Mouse (Mus musculus) kidney, embryonic 14.5 days (tissue): ENCODE measurements around the gene Exoc4. TPM values are rescaled to one million over a fixed set of nuclear protein-coding genes. Genes with fewer than 3 reads are reported as not detected.

Experiments used
- ATAC-seq: fragments of 200-750 bp; cut with Nextera tagmentation; 2 replicates; pipeline ENCODE4 v1.8.0; 2017; ENCODE audit warnings: moderate number of reproducible peaks, mild to moderate bottlenecking, moderate TSS enrichment, moderate library complexity; ENCODE audit not compliant: low FRiP score, low TSS enrichment
- H3K27ac ChIP-seq: fragments of 300-500 bp; sonication (generic); 2 replicates; pipeline ENCODE4 v1.5.1; 2014; ENCODE audit warnings: low read depth, mild to moderate bottlenecking, low read length, moderate library complexity, mixed read lengths
- H3K27me3 ChIP-seq: fragments of 300-500 bp; sonication (generic); 2 replicates; pipeline ENCODE4 v1.6.1; 2014; ENCODE audit warnings: mild to moderate bottlenecking, low read length; ENCODE audit not compliant: control insufficient read depth, insufficient read depth
- H3K36me3 ChIP-seq: fragments of 300-500 bp; sonication (generic); 2 replicates; pipeline ENCODE4 v1.6.1; 2014; ENCODE audit warnings: low read length, mixed read lengths; ENCODE audit not compliant: control insufficient read depth, insufficient read depth
- H3K4me1 ChIP-seq: fragments of 300-500 bp; sonication (generic); 2 replicates; pipeline ENCODE4 v1.6.1; 2014; ENCODE audit warnings: low read length, mixed read lengths; ENCODE audit not compliant: control insufficient read depth, insufficient read depth
- H3K4me2 ChIP-seq: fragments of 300-500 bp; sonication (generic); replicated peaks from 2 replicates; pipeline ENCODE4 v1.6.1; 2014; ENCODE audit warnings: low read depth, mild to moderate bottlenecking, low read length
- H3K4me3 ChIP-seq: fragments of 300-500 bp; sonication (generic); 2 replicates; pipeline ENCODE4 v1.5.1; 2014; ENCODE audit warnings: mild to moderate bottlenecking, low read length
- H3K9ac ChIP-seq: fragments of 300-500 bp; sonication (generic); 2 replicates; pipeline ENCODE4 v1.6.1; 2014; ENCODE audit warnings: low read depth, mild to moderate bottlenecking, low read length, moderate library complexity
- H3K9me3 ChIP-seq: fragments of 300-500 bp; sonication (generic); 2 replicates; pipeline ENCODE4 v1.6.1; 2016; ENCODE audit warnings: low read length; ENCODE audit not compliant: control insufficient read depth
- WGBS: fragments of 180-500 bp; shearing (Covaris S2); extraction: QIAGEN DNeasy Blood & Tissue Kit; methylation state at CpG from one replicate; pipeline ENCODE4 v1.1.7; 2014; 5-methylcytosine and 5-hydroxymethylcytosine counted together
- polyA plus RNA-seq: library from polyadenylated mRNA; unstranded; fragments of >200 nt; fragmentation: Nextera tagmentation; extraction: Ambion mirVana; gene quantifications from 2 replicates; pipeline ENCODE4 v1.2.1, GENCODE M21; 2014

Exoc4 gene
- polyA plus RNA-seq, 1 experiment from 2014 or later = 31.5 TPM

DNA sequence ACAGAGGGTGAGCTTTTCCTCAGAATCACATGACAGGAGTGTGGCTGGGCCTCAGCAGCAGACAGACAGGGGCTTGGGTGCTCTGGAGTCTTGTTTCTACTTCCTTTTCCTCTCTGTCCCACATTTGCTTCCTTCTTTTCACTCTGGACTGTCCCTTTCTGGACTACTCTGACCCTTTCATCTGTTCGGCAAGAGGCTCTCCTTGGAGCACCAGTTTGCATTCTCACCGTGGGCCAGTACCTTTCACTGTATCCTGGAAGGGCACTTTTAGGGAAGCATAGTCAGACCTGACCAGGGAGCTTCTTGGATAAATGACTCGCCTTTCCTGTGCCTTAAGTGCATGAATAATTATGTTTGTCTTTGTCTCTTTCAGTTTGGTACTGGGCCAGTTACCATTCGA, 266.5 kb downstream of the Exoc4 start:
- Histone ChIP-seq H3K9ac (no peak overlapping the region), H3K4me2 (no peak overlapping the region), H3K4me3 (no peak overlapping the region), H3K9me3 (no peaks in the 10 kb centered on the region), H3K27me3 (no peaks in the 10 kb centered on the region), H3K4me1 (no peaks in the 10 kb centered on the region), H3K36me3 (no peaks in the 10 kb centered on the region), H3K27ac (no peak overlapping the region)
- 51% methylated on average over 4 of the region's 4 CpGs for WGBS
- no peak for ATAC-seq

DNA sequence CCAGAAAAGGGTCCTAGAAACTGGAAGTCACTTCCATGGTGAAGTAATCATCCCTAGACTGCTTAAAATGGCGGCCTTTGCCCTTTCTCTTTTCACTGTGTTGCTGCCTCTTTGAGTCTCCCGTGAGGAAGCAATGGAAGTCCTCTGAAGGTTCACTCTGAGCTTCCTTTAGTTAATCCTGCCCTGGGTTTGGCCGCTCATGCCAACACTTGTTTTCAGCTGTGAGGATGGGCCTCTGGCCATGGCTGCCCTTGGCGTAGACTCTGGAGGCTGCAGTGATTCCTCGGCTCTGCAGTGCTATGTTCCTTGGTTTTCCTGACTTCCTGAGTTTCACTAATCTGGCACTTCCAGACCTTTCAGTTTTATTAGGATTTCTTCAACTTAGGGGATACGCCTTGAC, 267.9 kb downstream of the Exoc4 start:
- no peaks in the 10 kb centered on the region for H3K27me3 ChIP-seq
- no peak overlapping the region for H3K4me2 ChIP-seq
- ATAC-seq = no peak
- H3K27ac ChIP-seq = no peak overlapping the region
- H3K36me3 ChIP-seq = no peaks in the 10 kb centered on the region
- 94% methylated on average over 6 of the region's 6 CpGs for WGBS
- H3K4me3 ChIP-seq = no peak overlapping the region
- H3K4me1 ChIP-seq = no peaks in the 10 kb centered on the region
- H3K9ac ChIP-seq = no peak overlapping the region
- no peaks in the 10 kb centered on the region for H3K9me3 ChIP-seq

DNA sequence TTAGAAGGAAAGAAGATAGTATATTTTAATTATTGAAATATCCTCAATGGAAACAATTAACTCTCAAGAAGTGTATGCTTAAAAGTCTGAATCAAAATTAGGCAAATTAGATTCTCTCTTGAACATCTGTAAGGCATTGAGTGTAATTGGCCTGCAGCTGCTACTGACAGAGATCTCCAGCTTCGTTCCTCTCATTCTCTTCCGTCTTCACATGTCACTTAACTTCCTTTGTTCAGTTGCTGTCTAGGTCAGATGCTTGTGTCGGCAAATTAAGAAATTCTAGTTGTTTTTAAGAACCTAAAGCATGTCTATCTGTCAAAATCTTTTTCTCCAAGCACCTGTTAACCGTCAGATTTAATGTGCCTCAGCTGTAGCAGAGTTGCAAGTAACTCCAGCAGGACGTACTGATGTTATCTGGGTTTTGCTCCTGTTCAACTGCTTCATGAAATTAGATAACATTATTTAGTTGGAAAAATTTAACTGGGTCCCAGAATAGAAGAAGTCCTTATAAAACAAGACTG, 269.1 kb downstream of the Exoc4 start:
- no peak overlapping the region for H3K27ac ChIP-seq
- ATAC-seq = no peak
- H3K9ac ChIP-seq = no peak overlapping the region
- H3K36me3 ChIP-seq = no peaks in the 10 kb centered on the region
- H3K4me1 ChIP-seq = no peaks in the 10 kb centered on the region
- H3K9me3 ChIP-seq = no peaks in the 10 kb centered on the region
- 22% methylated on average over 5 of the region's 5 CpGs for WGBS
- no peak overlapping the region for H3K4me2 ChIP-seq
- H3K27me3 ChIP-seq = no peaks in the 10 kb centered on the region
- H3K4me3 ChIP-seq = no peak overlapping the region

DNA sequence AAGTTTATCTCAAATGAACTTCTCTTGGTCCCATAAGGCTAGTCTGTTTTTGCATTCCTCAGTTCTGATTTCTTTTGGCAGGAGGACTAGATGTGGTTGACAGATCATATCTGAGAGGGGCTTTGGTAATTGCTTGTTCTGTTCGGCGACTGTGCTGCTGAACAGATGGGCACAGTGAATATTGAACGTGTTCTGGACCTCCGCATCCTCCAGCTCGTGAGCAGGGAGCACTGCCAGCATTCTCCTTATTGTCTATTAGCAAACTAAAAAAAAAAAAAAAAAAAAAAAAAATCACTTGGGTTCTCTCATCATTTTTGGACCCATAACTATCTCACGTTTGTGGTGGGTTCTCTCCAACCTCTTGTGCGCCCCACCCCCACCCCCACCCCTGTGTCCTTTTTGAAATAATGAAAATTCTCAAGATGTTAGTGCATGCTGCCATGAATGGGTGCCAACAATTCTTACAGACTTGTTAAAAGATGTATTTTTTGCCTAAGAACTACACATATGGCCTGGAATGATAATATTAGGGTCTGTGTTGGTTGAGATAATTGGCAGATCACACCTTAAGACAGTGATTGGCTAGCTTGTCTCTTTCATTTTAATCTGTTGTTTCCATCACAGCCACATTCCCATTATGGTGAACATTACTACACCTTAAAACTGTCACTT, 276.9 kb downstream of the Exoc4 start:
- H3K9me3 ChIP-seq = no peaks in the 10 kb centered on the region
- ATAC-seq = no peak
- 89% methylated on average over 7 of the region's 7 CpGs for WGBS
- no peak overlapping the region for H3K27ac ChIP-seq
- H3K4me3 ChIP-seq = no peak overlapping the region
- no peaks in the 10 kb centered on the region for H3K27me3 ChIP-seq
- H3K9ac ChIP-seq = no peak overlapping the region
- no peaks in the 10 kb centered on the region for H3K36me3 ChIP-seq
- H3K4me1 ChIP-seq = no peaks in the 10 kb centered on the region
- no peak overlapping the region for H3K4me2 ChIP-seq

DNA sequence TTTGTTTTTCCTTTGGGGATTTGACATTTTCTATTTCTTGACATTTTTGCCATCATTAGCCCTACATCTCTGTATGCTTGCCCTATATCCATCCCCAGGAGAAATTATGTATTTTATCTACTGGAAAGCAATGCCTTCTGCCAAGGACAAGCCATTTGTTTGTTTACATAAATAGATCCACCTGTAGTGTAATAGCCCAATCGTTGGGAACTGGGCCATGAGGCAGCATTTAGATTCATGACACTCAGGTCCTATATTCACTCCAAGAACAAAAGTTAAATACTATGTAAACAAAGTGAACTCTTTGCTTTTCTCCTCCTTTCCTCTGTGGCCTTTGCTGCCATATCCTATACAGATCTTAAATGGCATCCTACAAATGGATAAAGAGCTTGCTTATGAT, 291.5 kb downstream of the Exoc4 start:
- WGBS = 66% methylated on average over 1 of the region's 1 CpGs
- no peak for ATAC-seq
- Histone ChIP-seq H3K4me1 (no peaks in the 10 kb centered on the region), H3K4me2 (no peak overlapping the region), H3K4me3 (no peak overlapping the region), H3K27ac (no peak overlapping the region), H3K36me3 (no peaks in the 10 kb centered on the region), H3K9me3 (no peaks in the 10 kb centered on the region), H3K27me3 (no peaks in the 10 kb centered on the region), H3K9ac (no peak overlapping the region)

DNA sequence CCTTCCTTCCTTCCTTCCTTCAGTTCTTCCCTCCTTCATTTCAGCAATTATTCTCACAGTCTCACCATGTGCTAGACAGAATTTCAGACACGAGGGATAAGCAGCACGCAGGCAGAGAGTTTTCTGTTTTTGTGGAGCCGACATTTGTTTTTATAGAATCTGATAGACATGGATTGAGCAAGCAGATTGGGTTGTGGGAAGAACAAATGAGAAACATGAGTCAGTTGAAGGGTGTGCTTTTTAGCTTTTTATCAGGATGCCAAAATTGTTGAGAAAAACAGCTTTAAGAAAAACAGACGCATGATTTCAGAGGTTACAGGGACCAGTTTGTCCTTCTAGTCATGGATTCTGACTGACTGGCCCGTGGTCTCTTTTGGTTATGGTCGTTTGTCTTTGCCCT, 293.8 kb downstream of the Exoc4 start:
- no peaks in the 10 kb centered on the region for H3K27me3 ChIP-seq
- H3K36me3 ChIP-seq = no peaks in the 10 kb centered on the region
- no peak overlapping the region for H3K27ac ChIP-seq
- H3K9ac ChIP-seq = no peak overlapping the region
- H3K4me3 ChIP-seq = no peak overlapping the region
- 79% methylated on average over 6 of the region's 6 CpGs for WGBS
- no peaks in the 10 kb centered on the region for H3K4me1 ChIP-seq
- no peaks in the 10 kb centered on the region for H3K9me3 ChIP-seq
- H3K4me2 ChIP-seq = no peak overlapping the region
- ATAC-seq = no peak

DNA sequence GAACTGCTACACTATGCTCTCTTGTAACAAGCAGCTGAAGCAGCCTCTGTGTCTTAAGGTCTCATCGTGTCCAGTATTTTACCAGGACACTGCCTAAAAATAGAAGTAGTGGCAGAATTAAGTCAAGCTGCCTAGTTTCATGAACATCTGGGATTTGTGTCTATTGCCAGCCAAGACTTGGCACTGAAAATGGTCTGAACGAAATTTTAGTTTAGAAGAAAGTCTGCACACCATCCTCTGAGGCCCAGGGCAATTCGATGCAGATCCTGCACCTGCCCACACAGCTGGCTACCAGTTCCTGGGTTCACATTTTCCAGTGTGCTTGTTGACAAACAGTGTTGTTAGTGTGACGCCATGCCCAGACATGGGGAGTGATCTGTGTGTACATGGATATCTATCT, 303.0 kb downstream of the Exoc4 start:
- Histone ChIP-seq H3K27ac (no peak overlapping the region), H3K4me2 (no peak overlapping the region), H3K9me3 (no peaks in the 10 kb centered on the region), H3K36me3 (no peaks in the 10 kb centered on the region), H3K27me3 (no peaks in the 10 kb centered on the region), H3K9ac (no peak overlapping the region), H3K4me3 (no peak overlapping the region), H3K4me1 (no peaks in the 10 kb centered on the region)
- WGBS = 89% methylated on average over 4 of the region's 4 CpGs
- ATAC-seq = no peak

DNA sequence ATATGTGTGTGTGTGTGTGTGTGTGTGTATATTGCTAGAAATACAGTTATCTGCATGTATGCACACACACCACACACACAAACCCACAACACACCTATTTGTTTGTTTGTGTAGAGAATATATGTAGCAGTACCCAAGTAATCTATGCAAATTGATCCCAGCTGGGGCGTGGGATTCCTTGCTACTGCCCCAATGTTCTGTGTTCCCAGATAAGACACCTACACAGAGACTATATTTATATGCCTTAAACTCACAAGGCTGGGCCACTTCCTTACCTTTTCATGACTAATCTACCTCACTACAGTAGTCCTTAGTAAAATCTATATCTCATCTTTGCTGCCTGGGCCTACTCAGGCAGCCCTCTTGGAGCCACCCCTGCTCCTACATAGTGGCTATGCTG, 312.0 kb downstream of the Exoc4 start:
- H3K4me2 ChIP-seq = no peak overlapping the region
- ATAC-seq = no peak
- H3K27me3 ChIP-seq = no peaks in the 10 kb centered on the region
- H3K27ac ChIP-seq = no peak overlapping the region
- 97% methylated on average over 1 of the region's 1 CpGs for WGBS
- no peaks in the 10 kb centered on the region for H3K9me3 ChIP-seq
- H3K36me3 ChIP-seq = no peaks in the 10 kb centered on the region
- 0 out of 2 replicates have a peak, but pooled peaks cover 2% of the 10 kb centered on the region for H3K4me1 ChIP-seq
- no peak overlapping the region for H3K4me3 ChIP-seq
- H3K9ac ChIP-seq = no peak overlapping the region

DNA sequence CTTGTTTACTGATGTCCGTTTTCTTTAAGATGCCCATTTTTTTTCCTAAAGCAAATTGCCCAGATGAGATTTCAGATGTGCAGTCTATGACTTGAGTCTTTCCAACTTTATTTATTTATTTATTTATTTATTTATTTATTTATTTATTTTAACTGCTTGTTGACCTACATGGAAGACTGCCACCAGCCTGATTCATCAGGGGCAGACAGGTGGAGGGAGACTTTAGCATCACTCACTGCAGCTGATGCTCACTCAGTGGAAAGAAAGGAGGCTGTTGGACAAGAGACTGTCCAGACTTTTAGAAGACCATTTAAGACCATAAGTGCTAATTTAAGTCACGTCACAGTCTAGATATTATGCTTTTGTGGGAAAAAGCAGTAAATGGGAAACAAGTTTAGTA, 313.0 kb downstream of the Exoc4 start:
- H3K4me2 ChIP-seq = no peak overlapping the region

More for the DNA sequence above, 313.0 kb downstream of the Exoc4 start:
- no peaks in the 10 kb centered on the region for H3K27me3 ChIP-seq
- no peak overlapping the region for H3K27ac ChIP-seq
- H3K4me1 ChIP-seq = 0 out of 2 replicates have a peak, but pooled peaks cover 2% of the 10 kb centered on the region
- no peak overlapping the region for H3K9ac ChIP-seq
- 90% methylated on average over 2 of the region's 2 CpGs for WGBS
- no peaks in the 10 kb centered on the region for H3K36me3 ChIP-seq
- no peak for ATAC-seq
- H3K9me3 ChIP-seq = no peaks in the 10 kb centered on the region
- H3K4me3 ChIP-seq = no peak overlapping the region
